Mouse (Mus musculus) testis, adult 2 months (tissue): ENCODE data around the gene Zfp362. TPM values are rescaled to one million over a fixed set of nuclear protein-coding genes. Genes with fewer than 3 reads are reported as not detected.

Experiments used
- H3K27ac ChIP-seq: fragments of 200-500 bp; 2 replicates; pipeline ENCODE4 v1.5.1; 2012; ENCODE audit warnings: low read depth, low read length; ENCODE audit not compliant: control insufficient read depth, insufficient read depth
- H3K27me3 ChIP-seq: fragments of 200-500 bp; 2 replicates; pipeline ENCODE4 v1.6.1; 2012; ENCODE audit warnings: mild to moderate bottlenecking, low read length, moderate library complexity; ENCODE audit not compliant: control insufficient read depth, insufficient read depth
- H3K36me3 ChIP-seq: fragments of 200-500 bp; 2 replicates; pipeline ENCODE4 v1.6.1; 2012; ENCODE audit warnings: mild to moderate bottlenecking, low read length; ENCODE audit not compliant: control insufficient read depth, insufficient read depth
- H3K4me1 ChIP-seq: fragments of 200-500 bp; 2 replicates; pipeline ENCODE4 v1.6.1; 2012; ENCODE audit warnings: low read length; ENCODE audit not compliant: control insufficient read depth, insufficient read depth
- H3K4me3 ChIP-seq: fragments of 200-500 bp; 2 replicates; pipeline ENCODE4 v1.5.1; 2012; ENCODE audit warnings: low read depth, mild to moderate bottlenecking, low read length, moderate library complexity, mixed read lengths; ENCODE audit not compliant: control insufficient read depth
- CTCF ChIP-seq: fragments of 200-500 bp; IDR thresholded peaks from 2 replicates; pipeline ENCODE4 v1.5.1; 2012; ENCODE audit warnings: low read depth, mild to moderate bottlenecking, inconsistent platforms, low read length, moderate library complexity; ENCODE audit not compliant: control insufficient read depth, insufficient read depth, insufficient replicate concordance
- POLR2A ChIP-seq: fragments of 200-500 bp; IDR thresholded peaks from 2 replicates; pipeline ENCODE4 v1.6.1; 2012; ENCODE audit warnings: low read depth, mild to moderate bottlenecking, inconsistent platforms, low read length, moderate library complexity; ENCODE audit not compliant: control insufficient read depth
- polyA plus RNA-seq: library from polyadenylated mRNA; depleted of rRNA; stranded (reverse); fragments of >200 nt; gene quantifications from 2 replicates; pipeline ENCODE4 v1.2.3, GENCODE M21; 2012

Zfp362 gene
- polyA plus RNA-seq, 1 experiment = 16.0 TPM

GRCm38 (mm10) chr4:128811382-128812056 is 5.7 kb upstream of the Zfp362 start:
- H3K27ac ChIP-seq = peak overlapping the region; percentile 32; the same call in 1 of the 2 replicates

GRCm38 (mm10) chr4:128806827-128807179 is 958 bp upstream of the Zfp362 start:
- Histone ChIP-seq H3K4me1 (peaks cover 21% of the 10 kb centered on the region), H3K27me3 (no peaks in the 10 kb centered on the region; the same call in 1 of the 2 replicates), H3K4me3 (peak overlapping the region; percentile 88), H3K36me3 (no peaks in the 10 kb centered on the region), H3K27ac (peak overlapping the region; percentile 56; the same call in 1 of the 2 replicates)
- TF ChIP-seq CTCF = no peak
- peak; percentile 30; the same call in 1 of the 2 replicates for TF ChIP-seq POLR2A

More at GRCm38 (mm10) chr4:128811382-128812056, 5.7 kb upstream of the Zfp362 start:
- Histone ChIP-seq H3K36me3 (no peaks in the 10 kb centered on the region), H3K4me3 (peak overlapping the region; percentile 70), H3K4me1 (peaks cover 14% of the 10 kb centered on the region), H3K27me3 (no peaks in the 10 kb centered on the region)
- TF ChIP-seq CTCF (no peak), POLR2A (peak; percentile 65)

- Histone ChIP-seq H3K36me3 (no peaks in the 10 kb centered on the region), H3K27ac (peak overlapping the region; percentile 84), H3K4me1 (peaks cover 13% of the 10 kb centered on the region), H3K27me3 (no peaks in the 10 kb centered on the region; the same call in 1 of the 2 replicates), H3K4me3 (peak overlapping the region; percentile 88)
- TF ChIP-seq CTCF = no peak
- TF ChIP-seq POLR2A = no peak
Measured at GRCm38 (mm10) chr4:128805150-128806042, 449 bp downstream of the Zfp362 start.

GRCm38 (mm10) chr4:128804426-128805149 is 1.3 kb downstream of the Zfp362 start:
- Histone ChIP-seq H3K27ac (0 out of 2 replicates have a peak overlapping the region, but pooled peaks have one; percentile 14), H3K27me3 (no peaks in the 10 kb centered on the region; the same call in 1 of the 2 replicates), H3K4me1 (peaks cover 12% of the 10 kb centered on the region), H3K36me3 (no peaks in the 10 kb centered on the region), H3K4me3 (peak overlapping the region; percentile 11)
- TF ChIP-seq CTCF = no peak
- TF ChIP-seq POLR2A = no peak

- H3K4me3 ChIP-seq = no peak overlapping the region
- H3K4me1 ChIP-seq = peaks cover 12% of the 10 kb centered on the region
- TF ChIP-seq POLR2A = no peak
- no peak for TF ChIP-seq CTCF
- H3K27ac ChIP-seq = no peak overlapping the region
- no peaks in the 10 kb centered on the region; the same call in 1 of the 2 replicates for H3K27me3 ChIP-seq
- no peaks in the 10 kb centered on the region for H3K36me3 ChIP-seq
Measured at GRCm38 (mm10) chr4:128803569-128803968, 2.3 kb downstream of the Zfp362 start.

GRCm38 (mm10) chr4:128801675-128802465 is 4.0 kb downstream of the Zfp362 start:
- Histone ChIP-seq H3K4me3 (no peak overlapping the region), H3K4me1 (peaks cover 13% of the 10 kb centered on the region), H3K27me3 (no peaks in the 10 kb centered on the region; the same call in 1 of the 2 replicates), H3K36me3 (no peaks in the 10 kb centered on the region), H3K27ac (no peak overlapping the region)
- no peak for TF ChIP-seq CTCF
- no peak for TF ChIP-seq POLR2A
